Mouse (Mus musculus) R1 (cell line): ENCODE data around the gene Apopt1.

Source experiments
- DNase-seq: peaks from one replicate; pipeline ENCODE4 v3.0.0-alpha.2; 2018; ENCODE audit warnings: low read depth, low spot score

Gene Apopt1

GRCm38 (mm10) chr12:111713004-111713651 lies at the start of gene Apopt1, which contains the start of gene Bag5:
TSS of gene Apopt1 (plus strand) at chr12:111713261.
TSS of gene Bag5 (minus strand) at chr12:111713257.
- peak; percentile 84 for DNase-seq

- peak; percentile 86 for DNase-seq
Measured at GRCm38 (mm10) chr12:111664144-111664634, 48.9 kb upstream of the Apopt1 start.

GRCm38 (mm10) chr12:111665041-111665880 lies 47.8 kb upstream of the Apopt1 start:
- DNase-seq = no peak

- DNase-seq = peak; percentile 49
Measured at GRCm38 (mm10) chr12:111666380-111666779, 46.7 kb upstream of the Apopt1 start.

GRCm38 (mm10) chr12:111667421-111667820 lies 45.6 kb upstream of the Apopt1 start:
- DNase-seq = no peak

- DNase-seq = peak; percentile 94
Measured at GRCm38 (mm10) chr12:111668457-111668912, 44.6 kb upstream of the Apopt1 start.

- no peak for DNase-seq
Measured at GRCm38 (mm10) chr12:111669000-111669788, 43.9 kb upstream of the Apopt1 start.

- no peak for DNase-seq
Measured at GRCm38 (mm10) chr12:111669961-111670360, 43.1 kb upstream of the Apopt1 start.

- DNase-seq = peak; percentile 88
Measured at GRCm38 (mm10) chr12:111670371-111670971, 42.6 kb upstream of the Apopt1 start.

GRCm38 (mm10) chr12:111670976-111671375 lies 42.1 kb upstream of the Apopt1 start:
- peak; percentile 59 for DNase-seq

GRCm38 (mm10) chr12:111671431-111671902 lies 41.6 kb upstream of the Apopt1 start:
- peak; percentile 55 for DNase-seq

- peak; percentile 93 for DNase-seq
Measured at GRCm38 (mm10) chr12:111672176-111672575, 40.9 kb upstream of the Apopt1 start, which contains the start of gene Ckb. TSS of gene Ckb (minus strand) at chr12:111672338.

GRCm38 (mm10) chr12:111672581-111672980 lies 40.5 kb upstream of the Apopt1 start:
- DNase-seq = no peak

GRCm38 (mm10) chr12:111674850-111675486 lies 38.1 kb upstream of the Apopt1 start:
- DNase-seq = no peak

GRCm38 (mm10) chr12:111675797-111676580 lies 37.1 kb upstream of the Apopt1 start:
- no peak for DNase-seq

- DNase-seq = no peak
Measured at GRCm38 (mm10) chr12:111677421-111677820, 35.6 kb upstream of the Apopt1 start.

GRCm38 (mm10) chr12:111677882-111678669 lies 35.0 kb upstream of the Apopt1 start, which contains the start of gene Trmt61a:
TSS of gene Trmt61a (plus strand) at chr12:111678105.
- DNase-seq = peak; percentile 94

GRCm38 (mm10) chr12:111678670-111678933 lies 34.5 kb upstream of the Apopt1 start:
- DNase-seq = no peak

- peak; percentile 76 for DNase-seq
Measured at GRCm38 (mm10) chr12:111678997-111679396, 34.1 kb upstream of the Apopt1 start.
